Mouse (Mus musculus): ENCODE measurements around the gene Hist1h2bb.

- TF ChIP-seq GATA1 (IDR thresholded peaks at IDR 0.05; ENCODE audit: borderline replicate concordance, low read length) (no peak), FLI1 (IDR thresholded peaks at IDR 0.05; ENCODE audit: low read length) (no peak)
These were observed 8.5 kb downstream of the Hist1h2bb start for GRCm38 (mm10) chr13:23755000-23755399.

Measured in megakaryocyte, embryonic 14.5 days (primary cell).